1 mouse cellular context compared by ENCODE assay signal in the genomic region with DNA sequence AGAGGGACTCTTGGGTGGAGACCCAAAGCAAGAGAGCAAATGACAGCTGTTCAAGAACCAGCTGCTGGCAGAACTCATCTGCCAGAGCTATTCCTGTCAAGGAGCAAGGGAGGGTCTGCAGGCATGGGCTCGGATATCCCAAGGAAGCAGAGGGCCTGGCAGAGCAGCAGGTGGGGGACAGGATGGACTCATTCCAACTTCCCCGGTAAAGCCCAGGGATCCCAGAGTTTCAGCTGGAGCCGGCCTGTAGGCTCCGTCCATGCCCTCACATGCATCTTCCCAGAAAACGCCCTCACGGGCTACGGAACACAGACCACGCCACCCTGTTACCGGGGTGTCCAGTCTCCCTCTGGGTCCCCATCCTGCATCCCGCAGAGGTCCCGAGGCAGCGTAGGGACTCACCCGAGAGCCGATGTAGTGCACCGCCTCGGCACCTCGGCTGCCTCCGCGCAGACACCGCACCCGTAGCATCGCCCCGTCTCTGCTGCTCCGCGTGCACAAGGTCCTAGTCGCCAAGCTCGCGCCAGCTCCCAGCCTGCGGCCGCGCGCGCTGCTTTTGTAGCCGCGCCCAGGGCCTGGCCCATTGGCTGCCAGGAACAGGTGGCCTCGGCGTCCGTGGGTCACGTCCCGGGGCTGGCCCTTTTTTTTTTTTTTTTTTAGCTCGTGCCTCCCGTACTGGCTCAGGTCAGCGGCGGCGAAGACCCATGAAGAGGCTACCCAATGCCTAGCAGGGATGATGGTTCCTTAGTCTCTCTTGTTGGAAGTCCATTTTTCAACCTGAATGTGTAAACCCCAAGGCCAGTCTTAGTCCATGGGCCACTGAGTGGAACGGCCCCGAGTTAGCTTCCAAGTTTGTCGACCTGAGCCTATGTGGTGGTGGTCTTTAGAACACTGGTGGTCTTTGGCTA.
A peak's percentile ranks its signal among the peaks of the same experiment; 100 is the strongest.
TF ChIP-seq lines count a peak whose summit lies in the region.

TSS of gene Gatm (minus strand) at position 558 of the 908 bp plus-strand sequence.

TF ChIP-seq in CH12.LX, 34 proteins besides CTCF, POLR2A, EP300 and RAD21 (continued from another document):
- TF ChIP-seq ETS1 (conservative IDR thresholded peaks at IDR 0.05; ENCODE audit: low read depth, low read length) (peak; percentile 21; the same call in 1 of the 2 replicates), JUND (conservative IDR thresholded peaks at IDR 0.05; ENCODE audit: low read depth, low read length) (no peak), JUN (IDR thresholded peaks at IDR 0.05; ENCODE audit: insufficient read depth, low read depth, low read length) (no peak), UBTF (IDR thresholded peaks at IDR 0.05; ENCODE audit: low read depth, low read length) (peak; percentile 79), BHLHE40 (IDR thresholded peaks at IDR 0.05; ENCODE audit: low read depth, low read length) (peak; percentile 79), CHD2 (IDR thresholded peaks at IDR 0.05; ENCODE audit: low read length) (no peak), ELF1 (IDR thresholded peaks at IDR 0.05; ENCODE audit: low read depth, low read length) (peak; percentile 43; the same call in 1 of the 2 replicates), HCFC1 (IDR thresholded peaks at IDR 0.05; ENCODE audit: low read depth, low read length) (no peak), ZC3H11A (IDR thresholded peaks at IDR 0.05; ENCODE audit: low read depth, low read length) (no peak), CHD1 (IDR thresholded peaks at IDR 0.05; ENCODE audit: low read depth, low read length) (no peak), MAZ (IDR thresholded peaks at IDR 0.05; ENCODE audit: low read depth, low read length) (no peak), MEF2A (IDR thresholded peaks at IDR 0.05; ENCODE audit: borderline replicate concordance, low read depth, low read length) (no peak), USF1 (IDR thresholded peaks at IDR 0.05; ENCODE audit: low read depth, low read length) (peak; percentile 77), USF2 (conservative IDR thresholded peaks at IDR 0.05; ENCODE audit: low read depth, low read length) (peak; percentile 29), SIN3A (IDR thresholded peaks at IDR 0.05; ENCODE audit: low read length) (peak; percentile 19), POLR2AphosphoS2 (IDR thresholded peaks at IDR 0.05; ENCODE audit: low read depth, low read length) (0 out of 2 replicates have a peak, but pooled peaks have one; percentile 37), KAT2A (IDR thresholded peaks at IDR 0.05; ENCODE audit: insufficient replicate concordance, low read length) (0 out of 2 replicates have a peak, but pooled peaks have one; percentile 24), MAX (IDR thresholded peaks at IDR 0.05; ENCODE audit: low read length) (peak; percentile 64; the same call in 1 of the 2 replicates), NRF1 (IDR thresholded peaks at IDR 0.05; ENCODE audit: low read depth, low read length) (peak; percentile 65), ZNF384 (IDR thresholded peaks at IDR 0.05; ENCODE audit: low read depth, low read length) (peak; percentile 97), MYC (IDR thresholded peaks at IDR 0.05; ENCODE audit: low read depth, low read length) (peak; percentile 17; the same call in 1 of the 2 replicates), NELFE (IDR thresholded peaks at IDR 0.05; ENCODE audit: low read depth, low read length) (peak; percentile 67), ZKSCAN1 (IDR thresholded peaks at IDR 0.05; ENCODE audit: borderline replicate concordance, low read depth, low read length) (no peak), RCOR1 (conservative IDR thresholded peaks at IDR 0.05; ENCODE audit: low read depth, low read length) (0 out of 2 replicates have a peak, but pooled peaks have one; percentile 31), IRF4 (IDR thresholded peaks at IDR 0.05; ENCODE audit: low read depth, low read length) (peak; percentile 62; the same call in 1 of the 2 replicates), MXI1 (IDR thresholded peaks at IDR 0.05; ENCODE audit: low read depth, low read length) (peak; percentile 89; the same call in 1 of the 2 replicates), GABPA (IDR thresholded peaks at IDR 0.05; ENCODE audit: insufficient replicate concordance, low read depth, low read length) (no peak)
